Mouse (Mus musculus): ENCODE measurements at regions not wholly inside any gene's neighbourhood (a gene's known extent, or its start where the extent isn't known, plus 50 kb on each side); places are given as distances from the start of the nearest gene placed in this dataset.

GRCm38 (mm10) chr7:90058636-90059035, 71.4 kb upstream of the Picalm start:
- Histone ChIP-seq H3K9me3 (no peaks in the 10 kb centered on the region), H3K4me3 (replicated peaks) (no peak overlapping the region), H3K27me3 (replicated peaks) (no peaks in the 10 kb centered on the region), H3K4me1 (peaks cover 62% of the 10 kb centered on the region), H3K36me3 (replicated peaks; ENCODE audit: low read length) (no peaks in the 10 kb centered on the region)
- TF ChIP-seq GATA1 (IDR thresholded peaks at IDR 0.05; ENCODE audit: borderline replicate concordance, low read length) (no peak), FLI1 (IDR thresholded peaks at IDR 0.05; ENCODE audit: low read length) (no peak)

GRCm38 (mm10) chr7:90059249-90059628, 70.8 kb upstream of the Picalm start:
- H3K4me1 ChIP-seq, result peaks cover 56% of the 10 kb centered on the region

GRCm38 (mm10) chr7:90059629-90060301, 70.2 kb upstream of the Picalm start:
- H3K4me1 ChIP-seq, result peaks cover 50% of the 10 kb centered on the region
- no peaks in the 10 kb centered on the region for H3K36me3 ChIP-seq (replicated peaks; ENCODE audit: low read length)
- H3K9me3 ChIP-seq, result no peaks in the 10 kb centered on the region
- H3K27me3 ChIP-seq (replicated peaks), result no peaks in the 10 kb centered on the region
- peak overlapping the region; percentile 47 for H3K4me3 ChIP-seq (replicated peaks)
- TF ChIP-seq FLI1 (IDR thresholded peaks at IDR 0.05; ENCODE audit: low read length), result no peak
- no peak for TF ChIP-seq GATA1 (IDR thresholded peaks at IDR 0.05; ENCODE audit: borderline replicate concordance, low read length)

More at GRCm38 (mm10) chr7:90059249-90059628, 70.8 kb upstream of the Picalm start:
- no peak for TF ChIP-seq GATA1 (IDR thresholded peaks at IDR 0.05; ENCODE audit: borderline replicate concordance, low read length)
- TF ChIP-seq FLI1 (IDR thresholded peaks at IDR 0.05; ENCODE audit: low read length), result no peak
- Histone ChIP-seq H3K4me3 (replicated peaks) (no peak overlapping the region), H3K36me3 (replicated peaks; ENCODE audit: low read length) (no peaks in the 10 kb centered on the region), H3K9me3 (no peaks in the 10 kb centered on the region), H3K27me3 (replicated peaks) (no peaks in the 10 kb centered on the region)

- no peaks in the 10 kb centered on the region for H3K36me3 ChIP-seq (replicated peaks; ENCODE audit: low read length)
- TF ChIP-seq FLI1 (IDR thresholded peaks at IDR 0.05; ENCODE audit: low read length) (no peak), GATA1 (IDR thresholded peaks at IDR 0.05; ENCODE audit: borderline replicate concordance, low read length) (no peak)
- no peaks in the 10 kb centered on the region for H3K9me3 ChIP-seq
- H3K27me3 ChIP-seq (replicated peaks), result no peaks in the 10 kb centered on the region
- peaks cover 42% of the 10 kb centered on the region for H3K4me1 ChIP-seq
- peak overlapping the region; percentile 47 for H3K4me3 ChIP-seq (replicated peaks)
These were observed 69.5 kb upstream of the Picalm start for GRCm38 (mm10) chr7:90060343-90061175.

- H3K27me3 ChIP-seq (replicated peaks), result no peaks in the 10 kb centered on the region
- H3K36me3 ChIP-seq (replicated peaks; ENCODE audit: low read length), result no peaks in the 10 kb centered on the region
- H3K4me1 ChIP-seq, result peaks cover 40% of the 10 kb centered on the region
- no peaks in the 10 kb centered on the region for H3K9me3 ChIP-seq
- TF ChIP-seq FLI1 (IDR thresholded peaks at IDR 0.05; ENCODE audit: low read length), result no peak
- TF ChIP-seq GATA1 (IDR thresholded peaks at IDR 0.05; ENCODE audit: borderline replicate concordance, low read length), result no peak
- H3K4me3 ChIP-seq (replicated peaks), result no peak overlapping the region
These were observed 68.3 kb upstream of the Picalm start for GRCm38 (mm10) chr7:90061701-90062100.

GRCm38 (mm10) chr7:90062874-90063273, 67.1 kb upstream of the Picalm start:
- TF ChIP-seq FLI1 (IDR thresholded peaks at IDR 0.05; ENCODE audit: low read length) (no peak), GATA1 (IDR thresholded peaks at IDR 0.05; ENCODE audit: borderline replicate concordance, low read length) (no peak)
- Histone ChIP-seq H3K4me1 (peaks cover 48% of the 10 kb centered on the region), H3K27me3 (replicated peaks) (no peaks in the 10 kb centered on the region), H3K9me3 (no peaks in the 10 kb centered on the region), H3K4me3 (replicated peaks) (no peak overlapping the region), H3K36me3 (replicated peaks; ENCODE audit: low read length) (no peaks in the 10 kb centered on the region)

GRCm38 (mm10) chr7:90064198-90064597, 65.8 kb upstream of the Picalm start:
- no peaks in the 10 kb centered on the region for H3K9me3 ChIP-seq
- H3K4me1 ChIP-seq, result peaks cover 50% of the 10 kb centered on the region
- no peaks in the 10 kb centered on the region for H3K27me3 ChIP-seq (replicated peaks)
- no peak overlapping the region for H3K4me3 ChIP-seq (replicated peaks)
- H3K36me3 ChIP-seq (replicated peaks; ENCODE audit: low read length), result no peaks in the 10 kb centered on the region
- TF ChIP-seq FLI1 (IDR thresholded peaks at IDR 0.05; ENCODE audit: low read length) (no peak), GATA1 (IDR thresholded peaks at IDR 0.05; ENCODE audit: borderline replicate concordance, low read length) (no peak)

- Histone ChIP-seq H3K36me3 (replicated peaks; ENCODE audit: low read length) (no peaks in the 10 kb centered on the region), H3K4me1 (peaks cover 38% of the 10 kb centered on the region), H3K9me3 (no peaks in the 10 kb centered on the region), H3K4me3 (replicated peaks) (no peak overlapping the region), H3K27me3 (replicated peaks) (no peaks in the 10 kb centered on the region)
- TF ChIP-seq GATA1 (IDR thresholded peaks at IDR 0.05; ENCODE audit: borderline replicate concordance, low read length) (no peak), FLI1 (IDR thresholded peaks at IDR 0.05; ENCODE audit: low read length) (no peak)
These were observed 64.6 kb upstream of the Picalm start for GRCm38 (mm10) chr7:90065269-90065955.

- Histone ChIP-seq H3K9me3 (no peaks in the 10 kb centered on the region), H3K4me3 (replicated peaks) (no peak overlapping the region), H3K27me3 (replicated peaks) (no peaks in the 10 kb centered on the region), H3K36me3 (replicated peaks; ENCODE audit: low read length) (no peaks in the 10 kb centered on the region), H3K4me1 (peaks cover 29% of the 10 kb centered on the region)
- TF ChIP-seq FLI1 (IDR thresholded peaks at IDR 0.05; ENCODE audit: low read length), result no peak
- TF ChIP-seq GATA1 (IDR thresholded peaks at IDR 0.05; ENCODE audit: borderline replicate concordance, low read length), result no peak
These were observed 63.7 kb upstream of the Picalm start for GRCm38 (mm10) chr7:90066275-90066674.
